Mouse (Mus musculus) heart, postnatal 0 days (tissue): ENCODE data around the gene Cacna1e.

Experiments used
- CTCF ChIP-seq: IDR thresholded peaks from 2 replicates; pipeline ENCODE4 v1.5.1; 2016; ENCODE audit warnings: antibody characterized with exemption, control low read depth, low read depth
- EP300 ChIP-seq: IDR thresholded peaks from 2 replicates; pipeline ENCODE4 v1.6.1; 2016; ENCODE audit warnings: antibody characterized with exemption, low read depth

DNA sequence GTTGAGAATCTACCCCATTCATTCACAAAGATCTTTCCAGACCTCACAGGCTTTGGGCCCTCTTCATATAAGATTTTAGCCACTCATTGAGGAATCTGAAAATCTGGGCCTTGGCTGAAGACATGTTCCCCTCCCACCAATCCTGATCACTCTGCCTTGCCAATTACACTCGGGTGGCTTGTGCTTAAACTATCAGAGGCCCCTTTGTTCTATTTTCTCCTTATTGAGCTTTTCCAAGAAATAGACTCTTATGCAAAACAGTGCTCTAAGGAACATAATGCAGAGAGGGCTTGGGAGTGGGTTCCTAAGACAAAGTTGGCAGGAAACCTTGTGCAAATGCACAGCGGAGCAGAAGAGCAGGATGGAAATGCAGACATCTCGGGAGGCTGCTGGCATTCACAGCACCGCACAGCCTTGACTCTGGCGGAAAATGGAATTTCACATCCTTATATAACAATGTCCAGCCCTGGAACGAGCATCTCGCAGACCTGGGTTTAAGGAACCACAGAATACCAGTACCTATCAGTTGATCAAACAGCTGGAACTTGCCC is 153.8 kb downstream of the Cacna1e start:
- TF ChIP-seq EP300 = no peak
- TF ChIP-seq CTCF = no peak
